Mouse (Mus musculus): ENCODE measurements around the gene Pltp.
"Not testable (repeated sequence)": the region's sequence is repeated elsewhere in the genome, so short reads cannot be mapped to it uniquely, and the experiment has no call there.

The Pltp gene

GRCm38 (mm10) chr2:164878509-164879227 lies 21.2 kb upstream of the Pltp start:
- peak; percentile 86 for DNase-seq

- DNase-seq: peak; percentile 56
Measured at GRCm38 (mm10) chr2:164877376-164878215, 20.1 kb upstream of the Pltp start.

- not testable (repeated sequence) for DNase-seq
Measured at GRCm38 (mm10) chr2:164875648-164876047, 18.1 kb upstream of the Pltp start.

GRCm38 (mm10) chr2:164874239-164874769 lies 16.8 kb upstream of the Pltp start:
- DNase-seq: no peak

- DNase-seq: no peak
Measured at GRCm38 (mm10) chr2:164873621-164874020, 16.1 kb upstream of the Pltp start.

GRCm38 (mm10) chr2:164871602-164872303 lies 14.2 kb upstream of the Pltp start:
- DNase-seq: no peak

GRCm38 (mm10) chr2:164868491-164868890 lies 11.0 kb upstream of the Pltp start:
- DNase-seq: no peak

- no peak for DNase-seq
Measured at GRCm38 (mm10) chr2:164867566-164867965, 10.1 kb upstream of the Pltp start.

GRCm38 (mm10) chr2:164866741-164867551 lies 9.4 kb upstream of the Pltp start:
- no peak for DNase-seq

- DNase-seq: no peak
Measured at GRCm38 (mm10) chr2:164864593-164864992, 7.1 kb upstream of the Pltp start.

- not testable (repeated sequence) for DNase-seq
Measured at GRCm38 (mm10) chr2:164863411-164863810, 5.9 kb upstream of the Pltp start.

- DNase-seq: no peak
Measured at GRCm38 (mm10) chr2:164862179-164862861, 4.8 kb upstream of the Pltp start.

- no peak for DNase-seq
Measured at GRCm38 (mm10) chr2:164861094-164861493, 3.6 kb upstream of the Pltp start.

GRCm38 (mm10) chr2:164859640-164860432 lies 2.3 kb upstream of the Pltp start:
- no peak for DNase-seq

- DNase-seq: no peak
Measured at GRCm38 (mm10) chr2:164859155-164859554, 1.6 kb upstream of the Pltp start.

- no peak for DNase-seq
Measured at GRCm38 (mm10) chr2:164857842-164858553, 487 bp upstream of the Pltp start.

- DNase-seq: peak; percentile 55
Measured at GRCm38 (mm10) chr2:164856309-164857100, 1.0 kb downstream of the Pltp start.

GRCm38 (mm10) chr2:164855572-164855971 lies 1.9 kb downstream of the Pltp start:
- not testable (repeated sequence) for DNase-seq

GRCm38 (mm10) chr2:164850061-164850460 lies 7.5 kb downstream of the Pltp start:
- DNase-seq: no peak
